Mouse (Mus musculus): ENCODE results near the gene Pold2. TPM values are rescaled to one million over a fixed set of nuclear protein-coding genes. Genes with fewer than 3 reads are reported as not detected.

The Pold2 gene
- polyA plus RNA-seq (2012), result 514 and 606 TPM in 2 replicates

DNA sequence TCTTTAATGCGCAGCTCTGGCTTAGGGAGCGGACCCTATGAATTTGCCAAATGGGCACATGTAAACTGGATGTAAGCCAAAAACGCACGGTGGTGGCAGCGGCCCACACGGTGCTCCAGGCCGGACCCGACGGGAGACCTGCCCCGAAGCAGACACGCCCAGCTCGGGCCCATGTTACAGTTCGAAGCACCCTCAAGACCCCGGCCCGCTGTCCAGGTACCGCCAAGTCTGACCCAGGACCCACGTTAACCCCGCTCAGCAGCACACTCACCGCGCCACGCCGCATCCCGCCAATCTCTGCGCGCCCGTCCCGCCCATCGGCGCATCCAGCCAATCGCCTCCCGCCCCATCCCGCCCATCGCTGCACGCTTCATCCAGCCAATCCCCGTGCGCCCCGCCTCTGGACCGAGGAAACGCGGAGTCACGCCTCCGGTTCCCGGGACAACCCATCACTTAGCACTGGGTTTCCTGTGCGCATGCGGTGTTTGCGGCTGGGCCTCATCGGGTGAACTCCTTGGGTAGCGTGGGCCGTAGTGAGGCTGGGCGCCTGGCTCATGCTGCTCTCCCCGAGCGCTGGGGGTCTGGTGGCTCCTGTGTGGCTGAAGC is at the start of gene Pold2:
Pold2 (minus strand) TSS at position 372 of the 606 bp plus-strand sequence.
- no peak for TF ChIP-seq GATA1 (IDR thresholded peaks at IDR 0.05; ENCODE audit: low read length)

DNA sequence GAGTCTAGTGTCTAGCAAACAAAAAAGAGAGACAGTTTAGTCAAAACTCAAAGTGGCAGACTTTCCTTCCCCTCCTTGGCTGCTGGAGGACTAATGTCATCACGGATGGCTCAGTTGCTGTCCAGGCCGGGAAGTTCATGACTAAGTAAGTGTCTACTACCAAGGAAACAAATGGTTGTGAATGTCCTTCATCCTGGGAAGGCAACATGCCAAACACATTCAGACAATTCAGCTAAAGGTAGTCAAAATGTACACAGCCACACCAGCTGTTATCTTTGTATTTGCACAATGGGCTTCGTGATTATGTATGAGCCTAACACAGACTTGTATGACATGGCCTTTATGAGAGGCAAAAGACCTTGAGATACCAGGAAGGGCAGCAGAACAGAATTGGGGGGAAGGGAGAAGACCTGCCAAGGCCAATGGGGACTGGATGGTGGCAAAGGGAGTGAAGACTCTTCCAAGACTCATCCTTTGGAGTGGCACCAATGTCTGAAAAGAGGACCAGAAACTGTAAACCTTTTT is 48.7 kb upstream of the Pold2 start:
- TF ChIP-seq GATA1 (IDR thresholded peaks at IDR 0.05; ENCODE audit: low read length), result no peak

DNA sequence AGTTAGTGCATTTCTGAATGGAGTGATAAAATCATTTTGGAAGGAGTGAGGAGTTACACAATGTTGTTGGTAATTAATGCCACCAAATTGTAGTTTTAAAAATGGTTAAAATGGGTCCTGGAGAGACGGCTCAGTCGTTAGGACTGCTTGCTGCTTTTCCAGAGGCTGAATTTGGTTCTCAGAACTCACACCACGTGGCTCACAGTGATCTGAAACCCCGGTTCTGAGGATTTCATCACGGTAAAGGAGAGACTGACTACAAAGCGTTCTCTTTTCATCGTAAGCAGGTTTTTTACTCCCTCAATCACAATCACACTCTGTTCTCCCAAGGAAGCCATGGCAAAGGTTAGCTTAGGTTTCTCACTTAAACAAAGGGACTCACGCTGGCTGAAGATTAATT is 46.6 kb upstream of the Pold2 start:
- no peak for TF ChIP-seq GATA1 (IDR thresholded peaks at IDR 0.05; ENCODE audit: low read length)

DNA sequence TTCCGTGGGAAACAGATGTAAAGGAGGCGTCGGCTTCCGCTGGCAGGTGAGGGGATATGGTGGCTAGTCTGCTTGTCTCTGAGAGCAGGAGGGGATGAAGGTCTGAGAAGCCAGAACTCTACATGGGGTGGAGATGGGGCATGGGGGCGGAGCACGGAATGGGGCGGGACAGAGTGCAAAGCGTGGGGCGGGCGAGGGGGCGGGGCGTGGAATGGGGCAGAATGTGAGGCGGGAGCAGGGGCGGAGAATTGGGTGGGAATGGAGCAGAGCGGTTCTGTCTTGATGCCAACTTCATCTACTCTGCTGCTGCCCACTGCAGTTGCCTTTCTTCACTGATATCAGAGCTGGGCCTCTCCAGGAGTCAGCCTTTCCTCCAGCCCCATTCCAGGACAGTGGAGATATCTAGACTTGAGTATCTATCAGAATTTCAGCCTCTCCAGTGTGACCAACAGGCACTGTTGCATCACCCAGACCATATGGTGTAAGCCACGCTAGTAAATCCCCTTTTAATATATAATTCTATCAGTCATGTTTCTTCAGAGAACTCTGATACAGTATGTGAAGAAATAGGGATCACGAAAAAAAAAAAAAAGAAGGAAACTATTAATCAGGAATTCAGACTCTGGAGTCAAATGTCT is 42.4 kb upstream of the Pold2 start:
- TF ChIP-seq GATA1 (IDR thresholded peaks at IDR 0.05; ENCODE audit: low read length), result no peak

DNA sequence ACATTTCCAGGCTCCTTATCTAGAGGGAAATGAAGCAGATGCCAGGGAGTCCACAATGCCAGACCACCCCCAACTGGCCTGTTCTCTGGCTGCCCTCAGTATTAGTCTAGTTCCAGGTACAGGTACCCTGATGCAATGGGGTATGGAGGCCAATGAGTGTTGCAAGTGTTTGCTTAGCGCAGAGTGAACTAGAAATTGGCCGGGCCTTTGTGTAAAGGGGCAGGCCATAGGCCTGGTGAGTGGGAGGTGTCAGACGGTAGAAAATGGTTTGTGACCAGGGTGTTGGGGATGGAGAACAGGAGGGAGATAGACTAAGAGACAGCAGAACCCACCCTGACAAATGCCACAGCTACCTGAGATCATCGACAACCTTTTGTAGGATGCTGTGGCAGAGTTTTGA is 41.5 kb upstream of the Pold2 start:
- TF ChIP-seq GATA1 (IDR thresholded peaks at IDR 0.05; ENCODE audit: low read length), result no peak

DNA sequence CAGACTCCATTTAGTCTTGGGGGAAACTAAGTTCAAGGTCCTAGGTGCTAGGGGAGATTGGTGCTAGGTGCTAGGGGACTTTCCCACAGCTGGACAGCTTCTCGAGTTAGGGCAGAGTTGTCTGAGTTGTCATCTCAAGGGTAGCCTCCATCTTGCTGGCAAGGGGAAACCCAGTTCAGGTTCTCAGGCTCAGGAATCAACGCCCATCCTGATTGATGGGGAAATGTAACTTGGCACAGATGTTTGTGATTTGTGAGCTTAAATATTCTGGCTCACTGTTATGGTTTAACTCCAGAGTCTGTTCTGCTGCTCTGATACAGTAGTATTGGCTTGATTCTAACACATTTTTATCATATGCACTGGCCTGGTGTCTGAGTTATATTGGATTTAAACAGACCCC is 40.0 kb upstream of the Pold2 start:
- TF ChIP-seq GATA1 (IDR thresholded peaks at IDR 0.05; ENCODE audit: low read length), result no peak

DNA sequence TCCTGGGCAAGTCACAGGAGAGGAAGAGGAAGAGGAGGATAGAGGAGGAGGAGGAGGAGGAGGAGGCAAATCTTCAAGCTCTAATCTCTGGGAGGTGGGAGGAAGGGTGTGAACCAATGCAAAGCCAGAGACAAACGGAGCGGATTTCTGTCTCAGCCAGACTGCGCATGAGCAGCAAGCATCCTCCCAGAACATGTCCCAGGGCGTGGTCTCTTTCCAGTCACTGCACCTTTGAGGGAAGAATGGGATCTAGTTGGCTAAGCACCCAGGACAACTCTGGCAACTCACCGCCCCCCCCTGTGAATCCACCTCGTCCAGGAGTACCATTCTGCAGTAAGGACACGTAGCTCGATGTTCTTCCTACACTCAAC is 38.1 kb upstream of the Pold2 start:
- TF ChIP-seq GATA1 (IDR thresholded peaks at IDR 0.05; ENCODE audit: low read length), result no peak

DNA sequence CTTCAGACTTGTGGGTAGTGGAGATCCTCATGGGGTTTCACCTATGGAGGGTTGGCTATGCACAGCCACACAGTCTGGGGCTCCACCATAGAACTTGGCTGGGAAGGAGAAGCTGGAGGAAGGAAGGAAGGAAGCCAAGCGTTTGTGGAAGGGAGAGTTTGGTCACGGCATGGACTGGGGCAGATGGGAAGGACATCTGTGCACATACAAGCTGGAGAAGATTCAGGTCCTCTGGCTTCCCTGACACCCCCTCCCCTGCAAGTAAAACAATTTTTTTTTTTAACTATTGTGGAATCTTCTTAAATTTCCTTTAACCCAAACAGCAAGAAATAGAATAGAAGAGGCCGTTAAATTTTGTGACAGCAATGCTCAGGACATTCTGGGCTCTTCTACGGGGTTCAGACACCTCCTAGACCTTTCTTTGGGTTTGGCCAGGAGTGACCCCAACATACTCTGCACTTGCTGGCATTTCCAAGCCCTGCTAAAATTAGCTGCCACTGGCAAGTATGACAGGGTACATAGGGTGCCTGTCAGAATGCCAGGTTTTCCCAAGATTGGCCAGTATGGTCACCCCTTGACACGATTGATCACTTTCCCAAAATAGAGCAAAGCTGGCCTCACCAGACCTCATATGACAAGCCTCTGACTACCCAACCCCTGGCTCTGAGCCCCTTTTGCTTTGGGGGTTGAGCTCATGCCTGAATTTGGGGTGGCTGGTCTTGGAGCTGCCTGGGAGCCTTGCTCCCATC is 37.5 kb upstream of the Pold2 start:
- no peak for TF ChIP-seq GATA1 (IDR thresholded peaks at IDR 0.05; ENCODE audit: low read length)

DNA sequence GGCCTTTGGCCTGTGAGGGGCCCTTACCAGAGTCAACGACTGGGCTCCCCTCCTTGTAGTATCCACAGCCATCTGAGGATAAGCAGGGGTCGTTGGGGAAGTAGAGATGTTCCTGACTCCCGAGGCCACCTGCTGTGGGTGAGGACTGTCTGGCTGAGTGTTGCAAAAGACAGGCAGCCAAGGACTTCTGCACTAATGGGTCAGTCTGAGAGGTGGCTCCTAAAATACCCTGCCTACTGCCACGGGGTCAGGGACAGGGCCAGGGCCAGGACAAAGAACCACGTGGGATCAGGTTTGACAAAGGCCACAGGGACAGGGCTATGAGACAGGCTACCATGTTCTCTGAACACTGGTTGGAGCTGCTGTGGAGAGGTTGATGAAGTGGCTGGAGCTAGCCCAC is 36.8 kb upstream of the Pold2 start:
- TF ChIP-seq GATA1 (IDR thresholded peaks at IDR 0.05; ENCODE audit: low read length), result no peak

DNA sequence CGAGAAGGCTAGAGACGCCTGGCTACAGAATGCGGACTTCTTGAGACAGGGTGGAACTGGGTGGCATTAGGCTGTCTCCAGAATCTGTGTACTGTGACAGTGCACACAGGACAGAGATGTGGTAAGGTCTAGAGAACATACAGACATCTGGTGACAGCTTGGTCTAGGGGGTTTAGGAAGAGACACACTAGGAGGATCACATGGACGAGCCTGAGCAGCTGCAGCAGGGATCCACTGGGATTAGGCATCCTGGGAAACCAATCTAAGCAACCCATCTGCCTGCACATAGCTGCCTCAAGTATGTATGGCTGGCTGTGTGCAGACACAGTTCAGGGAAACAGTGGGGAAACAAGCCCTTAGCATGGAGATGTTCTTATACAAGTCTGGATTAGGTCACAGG is 35.8 kb upstream of the Pold2 start:
- TF ChIP-seq GATA1 (IDR thresholded peaks at IDR 0.05; ENCODE audit: low read length), result no peak

DNA sequence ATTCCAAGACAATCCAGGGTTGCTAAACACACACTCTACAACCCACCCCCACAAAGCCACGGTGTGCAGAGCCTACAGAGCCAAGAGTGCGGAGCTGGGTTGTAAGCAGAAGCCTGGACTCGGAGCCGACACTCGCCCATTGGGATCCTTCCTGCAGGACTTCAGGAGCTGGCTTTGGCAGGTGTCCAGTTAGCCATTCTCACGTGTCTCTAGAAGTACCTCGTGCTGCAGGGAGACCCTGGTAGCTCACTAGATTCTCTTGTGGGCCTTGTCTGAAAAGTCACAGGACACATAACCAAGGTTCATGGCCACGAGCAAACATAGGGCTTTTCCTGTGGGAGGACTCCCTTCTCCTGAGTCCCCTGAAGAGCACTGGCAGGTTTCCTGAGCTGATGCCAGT is 35.2 kb upstream of the Pold2 start:
- no peak for TF ChIP-seq GATA1 (IDR thresholded peaks at IDR 0.05; ENCODE audit: low read length)

DNA sequence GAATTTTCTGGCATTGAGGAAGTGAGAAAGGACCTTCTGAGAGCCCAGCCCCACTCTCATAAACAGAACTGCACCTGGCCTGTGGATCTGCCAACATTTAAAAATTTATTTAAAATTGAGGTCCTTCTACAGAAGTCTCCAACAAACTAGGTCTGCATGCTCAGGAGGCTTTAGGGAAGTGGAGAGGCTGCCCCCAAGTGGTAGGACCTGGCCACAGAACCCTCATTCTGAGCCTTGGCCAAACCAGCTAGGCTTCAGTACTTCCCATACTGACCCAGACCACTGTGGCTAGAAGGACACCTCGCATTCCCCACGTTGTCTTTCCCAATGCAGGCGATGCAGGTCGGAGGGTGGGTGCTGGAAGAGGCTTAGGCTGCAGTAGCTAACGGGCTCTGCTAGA is 34.5 kb upstream of the Pold2 start:
- TF ChIP-seq GATA1 (IDR thresholded peaks at IDR 0.05; ENCODE audit: low read length), result no peak

DNA sequence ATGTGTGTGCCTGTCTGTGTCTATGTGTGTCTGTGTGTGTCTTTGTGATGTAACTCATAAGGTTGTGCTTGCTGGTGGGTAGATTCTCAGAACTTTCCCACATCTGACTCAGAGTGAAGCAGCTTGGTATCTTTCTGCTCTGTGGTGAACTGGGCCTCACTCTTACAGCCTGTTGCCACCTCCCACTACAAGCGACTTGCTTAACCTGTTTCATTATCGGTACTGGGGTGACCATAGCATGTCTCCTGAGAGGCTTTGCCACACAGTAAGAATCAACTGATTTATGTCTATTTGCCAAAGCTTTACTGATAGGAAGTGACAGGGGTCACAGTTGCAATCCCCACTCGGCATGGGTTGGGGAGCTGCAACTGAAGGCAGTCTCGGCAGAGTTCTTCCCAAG is 30.6 kb upstream of the Pold2 start:
- TF ChIP-seq GATA1 (IDR thresholded peaks at IDR 0.05; ENCODE audit: low read length), result no peak

DNA sequence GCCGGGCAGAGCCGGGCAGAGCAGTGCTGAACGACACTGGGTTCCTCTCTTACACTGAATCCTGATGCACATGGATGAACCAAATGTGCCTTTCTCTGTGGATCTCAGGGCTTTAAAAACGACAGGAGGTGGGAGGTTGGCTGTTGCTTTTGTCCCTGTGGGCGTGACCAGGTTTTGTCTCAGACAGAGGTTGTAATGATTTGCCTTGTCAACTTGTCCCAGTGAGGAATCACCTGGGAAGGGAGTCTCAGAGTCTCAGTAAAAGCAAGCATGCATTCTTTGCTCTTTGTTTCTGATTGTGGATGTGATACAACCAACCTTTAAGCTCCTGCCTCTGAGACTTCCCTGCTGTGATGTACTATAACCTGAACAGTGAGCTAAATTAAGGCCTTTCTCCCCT is 29.0 kb upstream of the Pold2 start:
- TF ChIP-seq GATA1 (IDR thresholded peaks at IDR 0.05; ENCODE audit: low read length), result no peak

DNA sequence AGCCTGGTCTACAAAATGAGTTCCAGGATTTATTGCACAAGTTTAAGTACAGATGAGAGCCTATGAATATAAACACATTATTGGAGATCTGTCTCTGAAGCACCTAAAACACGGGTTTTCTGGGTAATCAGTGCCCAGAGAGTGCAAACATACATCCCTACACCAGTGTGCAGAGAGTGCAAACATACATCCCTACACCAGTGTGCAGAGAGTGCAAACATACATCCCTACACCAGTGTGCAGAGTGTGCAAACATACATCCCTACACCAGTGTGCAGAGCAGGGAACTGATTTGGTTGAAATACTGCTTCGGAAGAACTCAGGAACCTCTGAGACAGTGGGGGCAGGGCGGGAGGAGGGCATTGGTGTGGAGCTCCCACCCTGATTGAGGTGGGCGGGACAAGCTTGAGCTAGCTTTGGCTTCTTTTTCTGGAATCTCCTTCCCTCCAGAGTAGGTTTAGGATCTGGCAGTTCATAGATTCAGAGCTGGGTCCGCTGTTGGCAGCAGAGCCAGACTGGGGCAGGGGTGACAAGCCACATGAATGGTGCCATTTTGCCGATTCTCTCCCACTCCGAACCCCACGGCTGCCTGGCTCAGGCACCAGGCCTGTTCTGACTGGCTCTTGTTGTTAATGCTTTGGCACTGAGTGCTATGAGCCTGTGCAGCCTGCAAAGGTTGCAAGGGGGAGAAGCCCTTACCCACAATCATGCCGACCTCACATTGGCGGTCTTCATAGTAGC is 27.9 kb upstream of the Pold2 start:
- TF ChIP-seq GATA1 (IDR thresholded peaks at IDR 0.05; ENCODE audit: low read length), result no peak

DNA sequence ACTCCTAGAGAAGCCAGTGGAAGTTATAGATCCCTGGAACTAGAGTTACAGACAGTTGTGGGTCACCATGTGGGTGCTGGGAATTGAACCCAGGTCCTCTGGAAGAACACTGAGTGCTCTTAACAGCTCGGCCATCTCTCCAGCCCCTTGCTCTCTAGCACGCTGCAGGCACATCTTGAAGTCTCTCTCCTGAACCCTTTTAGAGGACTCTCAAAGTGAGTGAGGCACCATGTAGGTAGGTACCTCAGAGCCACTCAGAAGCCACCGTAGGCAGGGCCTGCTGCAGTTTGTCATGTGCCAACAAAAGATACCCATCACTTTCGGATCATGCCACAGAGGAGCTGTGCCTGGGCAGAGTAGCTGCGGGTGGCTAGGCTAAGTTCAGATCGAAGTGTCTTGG is 26.8 kb upstream of the Pold2 start:
- TF ChIP-seq GATA1 (IDR thresholded peaks at IDR 0.05; ENCODE audit: low read length), result no peak

Measured in G1E-ER4 (cell line).